Mouse (Mus musculus) kidney, embryonic 14.5 days (tissue): ENCODE results near the gene Tesk2. TPM values are rescaled to one million over a fixed set of nuclear protein-coding genes. Genes with fewer than 3 reads are reported as not detected.

ENCODE experiments used
- ATAC-seq: fragments of 200-750 bp; cut with Nextera tagmentation; 2 replicates; pipeline ENCODE4 v1.8.0; 2017; ENCODE audit warnings: moderate number of reproducible peaks, mild to moderate bottlenecking, moderate TSS enrichment, moderate library complexity; ENCODE audit not compliant: low FRiP score, low TSS enrichment
- H3K27ac ChIP-seq: fragments of 300-500 bp; sonication (generic); 2 replicates; pipeline ENCODE4 v1.5.1; 2014; ENCODE audit warnings: low read depth, mild to moderate bottlenecking, low read length, moderate library complexity, mixed read lengths
- H3K27me3 ChIP-seq: fragments of 300-500 bp; sonication (generic); 2 replicates; pipeline ENCODE4 v1.6.1; 2014; ENCODE audit warnings: mild to moderate bottlenecking, low read length; ENCODE audit not compliant: control insufficient read depth, insufficient read depth
- H3K36me3 ChIP-seq: fragments of 300-500 bp; sonication (generic); 2 replicates; pipeline ENCODE4 v1.6.1; 2014; ENCODE audit warnings: low read length, mixed read lengths; ENCODE audit not compliant: control insufficient read depth, insufficient read depth
- H3K4me1 ChIP-seq: fragments of 300-500 bp; sonication (generic); 2 replicates; pipeline ENCODE4 v1.6.1; 2014; ENCODE audit warnings: low read length, mixed read lengths; ENCODE audit not compliant: control insufficient read depth, insufficient read depth
- H3K4me2 ChIP-seq: fragments of 300-500 bp; sonication (generic); replicated peaks from 2 replicates; pipeline ENCODE4 v1.6.1; 2014; ENCODE audit warnings: low read depth, mild to moderate bottlenecking, low read length
- H3K4me3 ChIP-seq: fragments of 300-500 bp; sonication (generic); 2 replicates; pipeline ENCODE4 v1.5.1; 2014; ENCODE audit warnings: mild to moderate bottlenecking, low read length
- H3K9ac ChIP-seq: fragments of 300-500 bp; sonication (generic); 2 replicates; pipeline ENCODE4 v1.6.1; 2014; ENCODE audit warnings: low read depth, mild to moderate bottlenecking, low read length, moderate library complexity
- H3K9me3 ChIP-seq: fragments of 300-500 bp; sonication (generic); 2 replicates; pipeline ENCODE4 v1.6.1; 2016; ENCODE audit warnings: low read length; ENCODE audit not compliant: control insufficient read depth
- WGBS: fragments of 180-500 bp; shearing (Covaris S2); extraction: QIAGEN DNeasy Blood & Tissue Kit; methylation state at CpG from one replicate; pipeline ENCODE4 v1.1.7; 2014; 5-methylcytosine and 5-hydroxymethylcytosine counted together
- polyA plus RNA-seq: library from polyadenylated mRNA; unstranded; fragments of >200 nt; fragmentation: Nextera tagmentation; extraction: Ambion mirVana; gene quantifications from 2 replicates; pipeline ENCODE4 v1.2.1, GENCODE M21; 2014

The Tesk2 gene
- polyA plus RNA-seq, 1 experiment from 2014 or later = 7.4 TPM

GRCm38 (mm10) chr4:116819968-116820901 is 99.5 kb downstream of the Tesk2 start:
- WGBS = 25% methylated on average over 32 of the region's 32 CpGs
- H3K4me1 ChIP-seq = peaks cover 14% of the 10 kb centered on the region; the same call in 1 of the 2 replicates
- peaks cover 10% of the 10 kb centered on the region; the same call in 1 of the 2 replicates for H3K27me3 ChIP-seq
- no peaks in the 10 kb centered on the region for H3K9me3 ChIP-seq
- H3K27ac ChIP-seq = no peak overlapping the region
- H3K4me3 ChIP-seq = peak overlapping the region; percentile 43
- H3K4me2 ChIP-seq = peak overlapping the region; percentile 91
- peaks cover 6% of the 10 kb centered on the region for H3K36me3 ChIP-seq
- H3K9ac ChIP-seq = peak overlapping the region; percentile 55; the same call in 1 of the 2 replicates
- ATAC-seq = no peak

DNA sequence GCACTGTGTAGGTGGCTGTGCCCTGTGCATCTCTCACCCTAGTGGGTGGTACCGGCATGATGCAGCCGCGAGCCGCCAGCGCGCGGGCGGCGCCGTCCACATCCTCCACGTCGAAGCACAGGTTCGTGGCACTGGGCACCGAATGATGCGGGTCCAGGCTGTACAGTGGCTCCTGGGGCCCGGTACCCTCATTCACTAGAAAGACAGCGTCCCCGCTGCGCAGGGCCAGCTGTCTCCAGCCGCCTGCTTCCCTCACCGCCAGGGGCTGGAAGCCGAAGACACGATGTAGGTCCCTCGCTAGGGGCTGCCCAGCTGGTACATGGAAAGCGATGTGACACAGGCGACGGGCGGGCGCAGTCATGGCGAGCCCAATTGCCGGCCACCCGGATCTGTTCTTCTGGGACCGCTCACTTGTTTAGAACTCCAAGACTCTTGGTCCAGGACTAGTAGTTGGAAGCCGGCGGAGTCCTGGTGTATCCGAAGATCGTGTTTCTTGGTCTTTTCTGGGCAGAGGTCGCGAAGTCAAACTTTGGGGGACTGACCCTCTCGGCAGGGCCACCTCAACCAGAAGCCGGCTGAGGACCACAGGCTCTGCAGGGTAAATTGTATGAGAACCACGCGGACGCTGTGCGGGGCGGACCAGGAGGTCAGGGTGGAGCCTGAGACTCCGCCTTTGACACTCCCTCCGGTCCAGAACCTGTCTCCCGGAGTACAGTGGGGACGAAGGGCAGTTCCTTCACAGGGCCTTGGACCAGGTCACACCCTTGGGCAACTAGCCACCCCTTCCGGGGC is 100.3 kb downstream of the Tesk2 start:
- under 1% methylated on average over 51 of the region's 51 CpGs for WGBS
- peak overlapping the region; percentile 55 for H3K9ac ChIP-seq

GRCm38 (mm10) chr4:116821694-116822016 is 100.9 kb downstream of the Tesk2 start, which contains the start of gene Hpdl:
Hpdl (minus strand) TSS chr4:116821707.
- 12% methylated on average over 9 of the region's 9 CpGs for WGBS

More for the DNA sequence above, 100.3 kb downstream of the Tesk2 start:
- Histone ChIP-seq H3K27ac (no peak overlapping the region), H3K4me2 (peak overlapping the region; percentile 91), H3K4me1 (peaks cover 17% of the 10 kb centered on the region; the same call in 1 of the 2 replicates), H3K9me3 (no peaks in the 10 kb centered on the region), H3K27me3 (peaks cover 10% of the 10 kb centered on the region; the same call in 1 of the 2 replicates), H3K36me3 (peaks cover 6% of the 10 kb centered on the region), H3K4me3 (peak overlapping the region; percentile 43)
- peak; percentile 83 for ATAC-seq

DNA sequence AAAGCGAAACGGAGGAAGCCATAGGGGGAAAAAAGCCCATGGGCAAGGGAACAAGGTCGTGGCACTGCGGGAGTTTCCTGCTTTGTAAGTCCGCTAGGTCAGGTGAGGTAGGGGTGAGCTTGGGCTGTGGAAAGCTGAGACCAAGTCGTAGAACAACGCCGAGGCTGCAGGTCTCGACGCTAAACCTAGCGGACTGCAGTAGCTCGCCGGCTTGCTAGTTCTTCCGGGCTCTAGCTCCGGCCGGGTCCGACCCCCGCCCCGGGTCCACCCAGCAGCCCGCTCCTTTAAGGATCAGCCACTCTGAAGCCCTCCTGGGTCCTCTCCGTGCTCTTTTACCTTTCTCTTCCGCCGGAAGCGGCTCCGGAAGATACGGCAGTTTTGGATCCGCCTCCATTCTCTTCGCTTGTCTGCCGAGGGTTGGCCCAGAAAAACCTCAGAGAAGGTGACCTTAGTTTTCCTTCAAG is 103.8 kb downstream of the Tesk2 start:
- H3K27ac ChIP-seq = peak overlapping the region; percentile 65; the same call in 1 of the 2 replicates
- no peaks in the 10 kb centered on the region for H3K9me3 ChIP-seq
- H3K4me1 ChIP-seq = peaks cover 19% of the 10 kb centered on the region
- peak overlapping the region; percentile 57 for H3K4me3 ChIP-seq
- peak overlapping the region; percentile 73 for H3K4me2 ChIP-seq
- WGBS = under 1% methylated on average over 29 of the region's 29 CpGs
- ATAC-seq = peak; percentile 29
- no peaks in the 10 kb centered on the region for H3K36me3 ChIP-seq
- H3K27me3 ChIP-seq = peaks cover 7% of the 10 kb centered on the region; the same call in 1 of the 2 replicates
- H3K9ac ChIP-seq = peak overlapping the region; percentile 65

More at GRCm38 (mm10) chr4:116821694-116822016, 100.9 kb downstream of the Tesk2 start, which contains the start of gene Hpdl:
- Histone ChIP-seq H3K27me3 (peaks cover 10% of the 10 kb centered on the region; the same call in 1 of the 2 replicates), H3K4me3 (peak within 1 kb of the TSS; percentile 43), H3K36me3 (peaks cover 1% of the 10 kb centered on the region), H3K27ac (no peak within 1 kb of the TSS), H3K9ac (peak within 1 kb of the TSS; percentile 55), H3K4me2 (peak within 1 kb of the TSS; percentile 91), H3K9me3 (no peaks in the 10 kb centered on the region), H3K4me1 (peaks cover 17% of the 10 kb centered on the region; the same call in 1 of the 2 replicates)
- no peak for ATAC-seq

DNA sequence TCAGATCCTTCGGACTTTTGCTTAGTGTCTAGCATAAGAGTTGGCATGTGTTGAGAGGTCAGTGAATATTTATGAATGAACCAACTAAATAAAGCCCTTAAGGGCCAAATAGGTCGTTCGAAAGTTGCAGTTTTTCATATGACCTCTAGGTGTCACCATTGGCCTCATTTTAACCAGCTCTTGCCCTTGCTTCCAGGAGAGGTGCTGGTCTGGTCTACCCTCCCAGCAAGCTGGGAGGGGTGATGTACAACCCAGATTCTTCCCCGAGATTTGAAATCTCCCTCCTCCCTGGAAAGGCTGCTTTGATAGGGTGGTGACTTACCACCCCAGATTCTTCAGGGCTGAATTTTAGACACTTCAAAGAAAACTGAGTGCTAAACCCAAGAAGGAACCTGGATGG is 107.1 kb downstream of the Tesk2 start:
- Histone ChIP-seq H3K36me3 (no peaks in the 10 kb centered on the region), H3K4me3 (no peak overlapping the region), H3K4me2 (no peak overlapping the region), H3K9ac (no peak overlapping the region), H3K9me3 (no peaks in the 10 kb centered on the region), H3K4me1 (peaks cover 13% of the 10 kb centered on the region), H3K27ac (no peak overlapping the region), H3K27me3 (no peaks in the 10 kb centered on the region)
- no peak for ATAC-seq
- WGBS = 3% methylated on average over 4 of the region's 4 CpGs

GRCm38 (mm10) chr4:116829364-116830069 is 108.8 kb downstream of the Tesk2 start:
- no peak overlapping the region for H3K9ac ChIP-seq
- no peak overlapping the region for H3K4me2 ChIP-seq
- H3K27me3 ChIP-seq = no peaks in the 10 kb centered on the region
- ATAC-seq = 0 out of 2 replicates have a peak, but pooled peaks have one; percentile 22
- H3K9me3 ChIP-seq = no peaks in the 10 kb centered on the region
- peak overlapping the region; percentile 13; the same call in 1 of the 2 replicates for H3K27ac ChIP-seq
- H3K4me3 ChIP-seq = no peak overlapping the region
- peaks cover 13% of the 10 kb centered on the region for H3K4me1 ChIP-seq
- no peaks in the 10 kb centered on the region for H3K36me3 ChIP-seq
- WGBS = 46% methylated on average over 6 of the region's 6 CpGs

DNA sequence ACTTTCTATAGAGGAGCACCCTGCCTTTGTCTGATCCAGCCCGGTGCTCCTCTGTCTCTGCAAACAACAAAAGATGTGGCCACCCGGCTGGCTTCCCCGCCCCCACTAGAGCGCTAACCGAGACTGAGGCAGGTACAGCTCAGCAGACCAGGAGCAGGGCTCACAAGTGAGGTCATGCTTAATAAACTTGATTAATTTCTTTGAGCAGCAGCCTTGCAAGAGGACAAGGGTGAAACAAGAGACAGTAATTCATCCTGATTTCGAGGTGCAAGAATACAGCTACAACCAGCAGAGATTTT is 109.3 kb downstream of the Tesk2 start:
- Histone ChIP-seq H3K9me3 (no peaks in the 10 kb centered on the region), H3K4me2 (no peak overlapping the region), H3K9ac (no peak overlapping the region), H3K36me3 (no peaks in the 10 kb centered on the region), H3K4me1 (peaks cover 11% of the 10 kb centered on the region), H3K27ac (peak overlapping the region; percentile 13; the same call in 1 of the 2 replicates), H3K4me3 (no peak overlapping the region), H3K27me3 (no peaks in the 10 kb centered on the region)
- 7% methylated on average over 6 of the region's 6 CpGs for WGBS
- peak; percentile 87 for ATAC-seq

- Histone ChIP-seq H3K4me1 (no peaks in the 10 kb centered on the region), H3K9ac (no peak overlapping the region), H3K4me3 (no peak overlapping the region), H3K36me3 (no peaks in the 10 kb centered on the region), H3K9me3 (no peaks in the 10 kb centered on the region), H3K4me2 (no peak overlapping the region), H3K27ac (no peak overlapping the region), H3K27me3 (peaks cover 3% of the 10 kb centered on the region; the same call in 1 of the 2 replicates)
- 30% methylated on average over 2 of the region's 2 CpGs for WGBS
- ATAC-seq = no peak
Measured at GRCm38 (mm10) chr4:116838999-116839398, 118.3 kb downstream of the Tesk2 start.
